Mouse (Mus musculus) megakaryocyte, embryonic 14.5 days (primary cell): ENCODE results near the gene Actrt3.

ENCODE experiments used
- FLI1 ChIP-seq: IDR thresholded peaks from 2 replicates; pipeline ENCODE4 v1.6.1; 2012; ENCODE audit warnings: low read length, inconsistent platforms, mixed read lengths
- GATA1 ChIP-seq: IDR thresholded peaks from 3 replicates; pipeline ENCODE4 v1.6.1; 2012; ENCODE audit warnings: mixed read lengths, low read length, inconsistent platforms, borderline replicate concordance

GRCm38 (mm10) chr3:30601175-30601574 lies 1.4 kb upstream of the Actrt3 start:
- TF ChIP-seq GATA1, result no peak
- no peak for TF ChIP-seq FLI1
